Mouse (Mus musculus): Measurements from ENCODE around the gene H60b. TPM values are rescaled to one million over a fixed set of nuclear protein-coding genes. Genes with fewer than 3 reads are reported as not detected.
"Not testable (repeated sequence)": the region's sequence is repeated elsewhere in the genome, so short reads cannot be mapped to it uniquely, and the experiment has no call there.

Gene H60b
- polyA plus RNA-seq, 1 experiment from 2014 or later = 0.42 TPM

DNA sequence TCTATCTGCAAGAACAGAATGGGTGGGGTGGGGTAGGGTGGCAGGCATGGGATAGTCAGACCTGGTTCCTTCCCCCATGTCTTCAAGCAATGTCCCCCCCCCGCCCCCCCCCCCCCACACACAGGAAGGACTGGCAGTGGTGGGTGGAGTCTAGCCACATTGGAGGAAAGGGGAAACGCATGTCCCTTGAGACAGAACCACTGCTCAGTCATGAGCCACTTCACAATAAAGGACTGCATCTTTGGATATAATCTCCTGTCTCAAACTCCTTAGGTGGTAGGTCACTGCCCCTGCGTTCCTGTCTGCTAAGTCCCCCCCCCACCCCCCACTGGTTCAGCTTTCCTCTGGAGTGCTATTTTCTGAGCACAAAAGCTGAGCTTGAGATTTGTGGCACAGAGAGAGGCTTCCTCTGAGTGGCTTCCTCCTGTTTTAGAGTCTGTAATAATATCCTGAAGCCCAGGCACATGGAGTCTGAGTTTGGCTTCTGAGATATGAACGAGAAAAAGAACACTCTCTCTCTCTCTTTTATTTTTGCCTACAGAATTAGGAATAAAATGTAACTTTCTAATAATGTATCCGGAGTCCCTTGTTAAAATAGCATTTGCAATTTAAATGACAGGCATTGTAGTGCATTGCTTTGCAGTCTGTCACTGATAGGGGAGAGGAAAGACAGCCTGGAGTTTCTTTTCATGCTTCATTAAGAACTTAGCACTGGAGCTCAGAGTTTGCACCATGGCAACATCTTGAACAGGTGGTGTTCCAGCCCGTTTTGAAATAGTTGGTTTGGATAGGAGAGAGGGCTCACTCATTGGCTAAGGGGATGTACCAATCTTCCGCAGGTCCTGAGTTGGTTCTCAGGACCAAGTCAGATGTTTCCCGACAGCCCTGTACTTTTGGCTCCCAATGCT, 112.7 kb downstream of the H60b start:
- H3K27ac ChIP-seq (ENCODE audit: low read length); H3K36me3 ChIP-seq (ENCODE audit: control insufficient read depth, insufficient read depth); H3K4me2 ChIP-seq (ENCODE audit: low read length); H3K4me3 ChIP-seq (replicated peaks; ENCODE audit: low read length); H3K27me3 ChIP-seq (replicated peaks; ENCODE audit: control insufficient read depth, insufficient read depth, low read length); H3K9ac ChIP-seq (replicated peaks; ENCODE audit: low read depth, low read length); H3K9me3 ChIP-seq (ENCODE audit: control insufficient read depth, low read length): not testable (repeated sequence)
- peak; percentile 70 for ATAC-seq
- peaks cover 15% of the 10 kb centered on the region for H3K4me1 ChIP-seq (replicated peaks; ENCODE audit: control insufficient read depth, insufficient read depth, low read length)
- WGBS = 20% methylated on average over 8 of the region's 8 CpGs

DNA sequence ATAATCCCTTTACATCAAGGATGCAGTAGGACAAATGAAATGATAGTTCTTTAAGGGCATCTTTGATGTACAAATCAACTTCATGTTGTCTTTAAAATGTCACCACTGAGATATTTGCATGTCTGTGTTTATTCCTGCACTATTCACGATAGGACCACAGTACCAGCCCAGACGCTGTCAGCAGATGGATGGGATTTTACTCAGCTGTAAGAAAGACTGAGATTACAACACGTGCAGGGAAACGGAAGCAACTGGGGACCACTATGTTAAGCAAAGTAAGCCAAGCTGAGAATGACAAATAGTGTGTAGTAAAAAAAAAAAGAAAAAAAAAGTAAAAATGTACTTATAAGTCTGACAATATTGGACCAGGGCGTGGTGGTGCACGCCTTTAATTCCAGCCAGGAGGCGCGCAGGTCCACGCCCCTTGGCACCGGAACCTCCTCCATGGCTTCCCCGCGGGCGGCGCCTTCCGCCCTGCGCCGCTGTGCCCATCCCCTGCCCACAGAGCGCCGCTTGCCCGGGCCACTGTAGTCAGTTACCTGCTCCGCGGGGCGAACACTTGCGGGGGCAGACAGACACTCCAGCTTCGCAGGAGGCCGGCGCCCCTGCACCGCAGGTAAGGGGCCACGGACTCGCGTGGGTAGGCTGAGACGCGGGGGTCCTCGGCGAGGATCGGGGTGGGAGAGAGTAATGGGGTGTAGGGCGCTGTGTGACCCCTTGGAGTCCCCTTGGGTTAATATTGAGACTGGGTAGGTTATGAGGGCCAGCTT, 114.7 kb downstream of the H60b start:
- Histone ChIP-seq H3K4me2 (ENCODE audit: low read length) (peak overlapping the region; percentile 84), H3K4me1 (replicated peaks; ENCODE audit: control insufficient read depth, insufficient read depth, low read length) (peaks cover 15% of the 10 kb centered on the region), H3K9ac (replicated peaks; ENCODE audit: low read depth, low read length) (peak overlapping the region; percentile 41; the same call in 1 of the 2 replicates), H3K4me3 (replicated peaks; ENCODE audit: low read length) (peak overlapping the region; percentile 47)
- WGBS = 2% methylated on average over 33 of the region's 37 CpGs
- peak; percentile 54 for ATAC-seq
- not testable (repeated sequence) for H3K9me3 ChIP-seq (ENCODE audit: control insufficient read depth, low read length); H3K27me3 ChIP-seq (replicated peaks; ENCODE audit: control insufficient read depth, insufficient read depth, low read length); H3K36me3 ChIP-seq (ENCODE audit: control insufficient read depth, insufficient read depth); H3K27ac ChIP-seq (ENCODE audit: low read length)

DNA sequence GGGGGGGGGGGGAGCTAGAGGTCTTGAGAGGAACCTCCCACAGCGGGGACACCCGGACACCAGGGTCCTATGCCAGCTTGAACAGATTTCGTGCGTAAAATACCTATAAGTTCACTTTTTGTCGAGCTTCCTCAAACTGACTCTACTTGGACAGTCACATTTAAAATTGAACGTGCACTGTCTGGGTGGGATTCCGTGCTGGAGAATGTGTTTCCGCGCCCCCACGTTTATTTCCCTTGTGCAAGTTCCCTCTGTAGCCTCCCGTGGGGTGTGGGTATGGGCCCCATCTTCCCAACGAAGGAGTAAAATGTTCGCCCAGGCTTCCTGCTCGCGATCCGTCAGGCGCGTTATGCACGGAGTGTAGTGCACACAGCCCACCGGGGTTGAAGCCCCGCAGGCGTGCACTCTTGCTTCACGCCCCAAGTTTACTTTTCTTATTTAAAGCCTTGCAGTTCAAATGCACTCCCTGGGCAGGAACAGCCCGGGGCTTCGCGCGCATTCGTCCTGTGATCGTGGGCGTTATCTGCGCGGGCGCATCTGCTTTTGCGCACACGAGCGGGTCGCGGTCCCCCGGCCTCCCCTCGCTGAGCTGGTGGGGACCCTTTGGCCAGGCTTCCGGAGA, 115.4 kb downstream of the H60b start:
- Histone ChIP-seq H3K27ac (ENCODE audit: low read length) (no peak overlapping the region), H3K4me1 (replicated peaks; ENCODE audit: control insufficient read depth, insufficient read depth, low read length) (peaks cover 15% of the 10 kb centered on the region), H3K27me3 (replicated peaks; ENCODE audit: control insufficient read depth, insufficient read depth, low read length) (peaks cover 7% of the 10 kb centered on the region), H3K36me3 (ENCODE audit: control insufficient read depth, insufficient read depth) (no peaks in the 10 kb centered on the region), H3K4me2 (ENCODE audit: low read length) (peak overlapping the region; percentile 84), H3K9ac (replicated peaks; ENCODE audit: low read depth, low read length) (no peak overlapping the region), H3K9me3 (ENCODE audit: control insufficient read depth, low read length) (no peaks in the 10 kb centered on the region), H3K4me3 (replicated peaks; ENCODE audit: low read length) (peak overlapping the region; percentile 47)
- 0 out of 2 replicates have a peak, but pooled peaks have one; percentile 19 for ATAC-seq
- WGBS = under 1% methylated on average over 41 of the region's 41 CpGs

DNA sequence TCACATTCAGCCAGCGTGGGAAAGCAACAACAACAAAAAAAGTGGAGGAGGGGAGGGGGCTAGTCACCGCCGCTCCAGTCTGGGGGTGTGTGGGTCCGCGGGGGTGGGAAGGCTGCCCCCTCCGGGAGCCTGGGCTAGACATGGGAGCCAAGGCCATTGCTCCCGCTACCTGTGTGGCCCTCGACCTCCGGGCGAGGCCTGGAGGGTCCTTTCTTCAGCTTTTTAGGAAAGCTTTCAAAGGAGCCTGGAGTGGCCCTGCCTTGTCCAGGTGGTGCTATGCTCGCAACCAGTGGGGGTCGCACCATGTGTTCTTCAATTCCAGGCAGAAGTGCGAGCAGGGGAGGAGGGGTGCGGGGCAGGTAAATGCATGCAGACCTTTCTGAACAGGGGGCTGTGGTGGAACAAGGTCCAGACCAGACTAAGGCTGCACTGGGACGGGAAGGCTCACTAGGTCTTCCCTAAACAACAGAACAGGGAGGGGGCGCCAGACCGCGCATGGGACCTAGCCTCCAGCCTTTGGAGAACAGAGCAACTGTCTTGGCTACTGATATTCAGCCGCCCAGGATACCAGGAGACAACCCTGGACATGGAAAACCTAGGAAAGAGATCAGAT, 116.2 kb downstream of the H60b start:
- no peaks in the 10 kb centered on the region for H3K36me3 ChIP-seq (ENCODE audit: control insufficient read depth, insufficient read depth)
- ATAC-seq = no peak
- no peaks in the 10 kb centered on the region for H3K9me3 ChIP-seq (ENCODE audit: control insufficient read depth, low read length)
- peaks cover 15% of the 10 kb centered on the region for H3K4me1 ChIP-seq (replicated peaks; ENCODE audit: control insufficient read depth, insufficient read depth, low read length)
- WGBS = 6% methylated on average over 19 of the region's 19 CpGs
- H3K4me2 ChIP-seq (ENCODE audit: low read length) = peak overlapping the region; percentile 84
- H3K27ac ChIP-seq (ENCODE audit: low read length) = no peak overlapping the region
- peak overlapping the region; percentile 47; the same call in 1 of the 2 replicates for H3K4me3 ChIP-seq (replicated peaks; ENCODE audit: low read length)
- H3K27me3 ChIP-seq (replicated peaks; ENCODE audit: control insufficient read depth, insufficient read depth, low read length) = peaks cover 7% of the 10 kb centered on the region
- H3K9ac ChIP-seq (replicated peaks; ENCODE audit: low read depth, low read length) = no peak overlapping the region

DNA sequence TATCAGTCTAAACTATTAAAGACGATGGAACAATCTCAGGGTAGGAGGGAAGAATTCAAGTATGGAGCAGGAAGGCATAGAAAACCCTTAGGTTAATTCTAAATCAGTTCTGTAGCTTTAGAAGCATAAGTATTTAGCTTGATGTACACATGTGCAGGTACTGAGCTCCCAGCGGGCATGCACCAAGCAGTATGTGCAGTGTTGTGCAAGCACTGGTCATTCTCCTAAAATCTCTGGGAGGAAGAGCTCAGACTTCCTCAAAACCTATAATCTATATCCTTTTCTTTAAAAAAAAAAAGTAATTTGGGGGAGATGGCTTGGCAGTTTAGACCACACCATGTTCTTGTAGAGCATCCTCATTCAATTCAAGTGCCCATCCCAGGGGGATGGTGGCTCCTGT, 120.1 kb downstream of the H60b start:
- not testable (repeated sequence) for H3K4me2 ChIP-seq (ENCODE audit: low read length); H3K9ac ChIP-seq (replicated peaks; ENCODE audit: low read depth, low read length); H3K36me3 ChIP-seq (ENCODE audit: control insufficient read depth, insufficient read depth); H3K9me3 ChIP-seq (ENCODE audit: control insufficient read depth, low read length); H3K27ac ChIP-seq (ENCODE audit: low read length); H3K27me3 ChIP-seq (replicated peaks; ENCODE audit: control insufficient read depth, insufficient read depth, low read length); H3K4me3 ChIP-seq (replicated peaks; ENCODE audit: low read length); ATAC-seq
- WGBS = 94% methylated on average over 2 of the region's 2 CpGs
- H3K4me1 ChIP-seq (replicated peaks; ENCODE audit: control insufficient read depth, insufficient read depth, low read length) = peaks cover 11% of the 10 kb centered on the region

DNA sequence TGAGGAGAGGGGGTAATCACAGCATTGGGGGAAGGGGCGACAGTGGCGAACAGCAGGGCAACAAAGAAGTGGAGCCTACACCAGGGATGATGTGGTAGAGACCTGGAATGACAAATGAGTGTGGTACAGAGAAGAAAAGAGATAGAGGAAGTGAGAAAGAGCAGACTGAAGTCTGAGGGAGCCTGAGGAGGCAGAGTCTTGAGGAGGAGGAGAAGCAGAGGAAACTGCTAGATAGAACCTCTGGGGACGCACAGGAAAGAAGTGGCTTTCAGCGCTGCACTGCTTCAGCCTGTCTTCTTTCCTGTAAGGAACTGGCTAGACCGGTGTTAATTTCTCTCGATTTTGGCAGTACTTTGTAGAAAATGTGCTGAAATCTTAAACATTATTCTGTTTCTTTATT, 124.4 kb downstream of the H60b start:
- H3K4me1 ChIP-seq (replicated peaks; ENCODE audit: control insufficient read depth, insufficient read depth, low read length) = no peaks in the 10 kb centered on the region
- H3K9ac ChIP-seq (replicated peaks; ENCODE audit: low read depth, low read length) = no peak overlapping the region
- 44% methylated on average over 6 of the region's 6 CpGs for WGBS
- no peak for ATAC-seq
- H3K4me2 ChIP-seq (ENCODE audit: low read length) = no peak overlapping the region
- H3K27ac ChIP-seq (ENCODE audit: low read length) = no peak overlapping the region
- no peaks in the 10 kb centered on the region for H3K36me3 ChIP-seq (ENCODE audit: control insufficient read depth, insufficient read depth)
- no peaks in the 10 kb centered on the region for H3K27me3 ChIP-seq (replicated peaks; ENCODE audit: control insufficient read depth, insufficient read depth, low read length)
- H3K4me3 ChIP-seq (replicated peaks; ENCODE audit: low read length) = no peak overlapping the region
- no peaks in the 10 kb centered on the region for H3K9me3 ChIP-seq (ENCODE audit: control insufficient read depth, low read length)

DNA sequence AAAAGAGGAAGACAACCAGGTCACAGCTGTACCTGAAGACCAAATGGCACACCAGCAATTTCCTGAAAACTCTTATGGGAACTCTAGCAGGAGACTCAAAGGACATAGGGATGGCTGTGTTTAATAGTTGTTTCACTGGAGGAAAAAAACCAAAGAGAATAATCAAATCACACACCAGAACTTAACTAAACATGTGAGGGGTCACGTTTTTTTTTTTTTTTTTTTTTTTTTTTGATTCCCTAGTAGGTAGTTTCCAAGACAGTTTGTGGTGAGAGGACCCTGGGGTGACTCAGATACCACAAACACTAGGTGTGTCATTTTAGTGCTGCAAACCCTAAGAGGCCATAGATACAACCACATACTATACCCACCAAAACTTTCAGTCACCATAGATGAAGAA, 137.3 kb downstream of the H60b start:
- no peaks in the 10 kb centered on the region for H3K36me3 ChIP-seq (ENCODE audit: control insufficient read depth, insufficient read depth)
- no peaks in the 10 kb centered on the region for H3K4me1 ChIP-seq (replicated peaks; ENCODE audit: control insufficient read depth, insufficient read depth, low read length)
- WGBS = 47% methylated on average over 1 of the region's 1 CpGs
- no peaks in the 10 kb centered on the region for H3K9me3 ChIP-seq (ENCODE audit: control insufficient read depth, low read length)
- no peak overlapping the region for H3K4me2 ChIP-seq (ENCODE audit: low read length)
- no peak overlapping the region for H3K4me3 ChIP-seq (replicated peaks; ENCODE audit: low read length)
- no peaks in the 10 kb centered on the region for H3K27me3 ChIP-seq (replicated peaks; ENCODE audit: control insufficient read depth, insufficient read depth, low read length)
- H3K27ac ChIP-seq (ENCODE audit: low read length) = no peak overlapping the region
- H3K9ac ChIP-seq (replicated peaks; ENCODE audit: low read depth, low read length) = no peak overlapping the region
- ATAC-seq = no peak

DNA sequence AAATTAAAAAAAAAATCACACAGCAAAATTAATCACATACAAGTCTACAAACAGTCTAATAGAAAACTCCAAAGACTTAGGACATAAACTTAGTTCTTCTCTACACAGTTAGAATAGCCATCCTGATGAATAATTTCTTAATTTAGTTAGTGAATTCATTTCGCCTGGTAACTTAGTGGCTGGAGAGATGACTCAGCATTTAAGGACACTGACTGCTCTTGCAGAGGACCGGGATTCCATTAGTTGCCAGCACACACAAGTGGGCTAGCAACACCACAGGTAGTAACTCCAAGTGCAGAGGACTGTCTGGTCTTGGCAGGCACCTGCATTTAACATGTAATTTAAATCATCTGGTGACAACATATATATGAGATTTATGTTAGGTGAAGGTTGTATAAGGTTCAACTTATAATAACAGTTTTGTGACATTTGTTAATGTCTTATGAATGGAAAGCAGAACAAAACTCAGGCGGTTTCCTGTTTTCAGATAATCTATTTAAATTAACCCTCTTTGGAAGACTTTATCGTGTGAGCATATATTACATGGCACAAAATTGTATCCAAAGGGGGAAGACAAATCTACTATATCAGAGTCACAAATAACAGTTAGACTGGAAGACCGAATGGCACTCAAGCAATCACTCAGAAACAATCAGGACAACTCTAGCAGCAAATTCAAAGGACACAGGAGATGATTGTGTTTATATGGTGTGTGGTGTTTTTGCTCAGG, 138.8 kb downstream of the H60b start:
- ATAC-seq = no peak
- Histone ChIP-seq H3K4me3 (replicated peaks; ENCODE audit: low read length) (no peak overlapping the region), H3K27ac (ENCODE audit: low read length) (no peak overlapping the region), H3K36me3 (ENCODE audit: control insufficient read depth, insufficient read depth) (no peaks in the 10 kb centered on the region), H3K4me2 (ENCODE audit: low read length) (no peak overlapping the region), H3K27me3 (replicated peaks; ENCODE audit: control insufficient read depth, insufficient read depth, low read length) (no peaks in the 10 kb centered on the region), H3K9ac (replicated peaks; ENCODE audit: low read depth, low read length) (no peak overlapping the region), H3K9me3 (ENCODE audit: control insufficient read depth, low read length) (no peaks in the 10 kb centered on the region), H3K4me1 (replicated peaks; ENCODE audit: control insufficient read depth, insufficient read depth, low read length) (no peaks in the 10 kb centered on the region)
- WGBS = 85% methylated on average over 5 of the region's 5 CpGs
